Mouse (Mus musculus) MEL-GATA-1-ER (cell line): ENCODE data around the gene Cdyl.

ENCODE experiments used
- DNase-seq: peaks from one replicate; pipeline ENCODE4 v3.0.0-alpha.2; 2012; ENCODE audit warnings: low read depth; ENCODE audit errors: extremely low read depth

The Cdyl gene

DNA sequence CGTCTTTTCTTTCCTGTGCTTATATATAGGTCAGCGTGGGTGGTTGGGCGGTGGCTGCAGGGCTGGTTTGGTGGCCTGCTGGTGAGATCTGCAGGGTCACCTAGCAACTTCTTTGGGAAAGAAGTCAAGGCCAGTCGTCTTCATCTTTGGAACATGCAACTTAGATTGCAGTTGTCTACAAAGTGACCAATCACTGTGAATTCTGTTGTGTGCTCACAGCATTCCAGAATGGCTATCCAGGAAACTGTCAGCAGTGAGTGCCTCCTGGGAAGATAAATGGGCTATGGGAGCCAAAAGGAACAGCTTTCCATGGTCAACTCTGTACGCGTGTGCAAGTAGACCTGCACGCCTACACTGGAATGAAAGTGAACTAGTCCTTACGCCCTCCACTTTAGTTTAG, 26.6 kb downstream of the Cdyl start:
- no peak for DNase-seq

GRCm38 (mm10) chr13:35689560-35689959, 29.9 kb downstream of the Cdyl start:
- no peak for DNase-seq

GRCm38 (mm10) chr13:35717658-35718057, 58.0 kb downstream of the Cdyl start:
- DNase-seq = no peak

GRCm38 (mm10) chr13:35719581-35719980, 59.9 kb downstream of the Cdyl start:
- no peak for DNase-seq

DNA sequence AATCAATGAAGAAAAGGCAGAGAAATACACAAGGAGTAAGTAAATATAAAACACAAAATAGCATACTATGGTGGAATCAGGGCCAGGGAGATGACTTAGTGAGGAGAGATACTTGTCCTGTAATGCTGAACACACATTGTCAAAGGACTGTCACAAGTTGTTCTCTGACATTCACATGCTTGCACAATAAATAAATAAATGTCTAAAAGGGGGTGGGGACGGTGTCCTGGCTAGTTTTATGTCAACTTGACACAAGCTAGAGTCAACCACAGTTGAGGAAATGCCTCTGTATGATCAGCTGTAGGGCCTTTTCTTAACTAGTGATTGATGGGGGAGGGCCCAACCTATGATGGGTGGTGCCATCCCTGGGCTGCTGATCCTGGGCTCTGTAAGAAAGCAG, 63.4 kb downstream of the Cdyl start:
- no peak for DNase-seq

- no peak for DNase-seq
These were observed 66.4 kb downstream of the Cdyl start for GRCm38 (mm10) chr13:35726025-35726424.

DNA sequence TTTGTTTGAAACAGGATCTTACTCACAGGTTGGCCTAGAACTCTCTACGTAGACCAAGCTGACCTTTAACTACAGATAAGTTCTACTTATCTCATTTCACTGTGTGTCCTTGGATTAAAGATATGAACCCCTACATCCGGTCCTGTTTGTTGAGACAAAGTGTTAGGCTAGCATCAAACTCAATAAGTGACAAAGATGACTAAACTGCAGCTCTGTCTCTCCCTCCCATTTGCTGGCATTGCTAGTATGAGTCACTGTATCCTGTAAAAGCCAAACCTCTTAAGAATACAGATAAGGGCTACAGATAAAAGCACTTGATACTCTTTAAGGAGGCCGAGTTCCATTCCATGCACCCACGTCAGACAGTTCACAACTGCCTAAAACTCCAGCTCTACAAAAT, 72.5 kb downstream of the Cdyl start:
- no peak for DNase-seq

GRCm38 (mm10) chr13:35732891-35733596, 73.4 kb downstream of the Cdyl start:
- DNase-seq = no peak

GRCm38 (mm10) chr13:35737565-35737964, 77.9 kb downstream of the Cdyl start:
- no peak for DNase-seq

GRCm38 (mm10) chr13:35738210-35738609, 78.6 kb downstream of the Cdyl start:
- no peak for DNase-seq

- DNase-seq = no peak
These were observed 79.8 kb downstream of the Cdyl start for GRCm38 (mm10) chr13:35739473-35739872.

- no peak for DNase-seq
These were observed 80.8 kb downstream of the Cdyl start for GRCm38 (mm10) chr13:35740301-35741039.

GRCm38 (mm10) chr13:35741040-35741619, 81.5 kb downstream of the Cdyl start:
- peak; percentile 53 for DNase-seq

DNA sequence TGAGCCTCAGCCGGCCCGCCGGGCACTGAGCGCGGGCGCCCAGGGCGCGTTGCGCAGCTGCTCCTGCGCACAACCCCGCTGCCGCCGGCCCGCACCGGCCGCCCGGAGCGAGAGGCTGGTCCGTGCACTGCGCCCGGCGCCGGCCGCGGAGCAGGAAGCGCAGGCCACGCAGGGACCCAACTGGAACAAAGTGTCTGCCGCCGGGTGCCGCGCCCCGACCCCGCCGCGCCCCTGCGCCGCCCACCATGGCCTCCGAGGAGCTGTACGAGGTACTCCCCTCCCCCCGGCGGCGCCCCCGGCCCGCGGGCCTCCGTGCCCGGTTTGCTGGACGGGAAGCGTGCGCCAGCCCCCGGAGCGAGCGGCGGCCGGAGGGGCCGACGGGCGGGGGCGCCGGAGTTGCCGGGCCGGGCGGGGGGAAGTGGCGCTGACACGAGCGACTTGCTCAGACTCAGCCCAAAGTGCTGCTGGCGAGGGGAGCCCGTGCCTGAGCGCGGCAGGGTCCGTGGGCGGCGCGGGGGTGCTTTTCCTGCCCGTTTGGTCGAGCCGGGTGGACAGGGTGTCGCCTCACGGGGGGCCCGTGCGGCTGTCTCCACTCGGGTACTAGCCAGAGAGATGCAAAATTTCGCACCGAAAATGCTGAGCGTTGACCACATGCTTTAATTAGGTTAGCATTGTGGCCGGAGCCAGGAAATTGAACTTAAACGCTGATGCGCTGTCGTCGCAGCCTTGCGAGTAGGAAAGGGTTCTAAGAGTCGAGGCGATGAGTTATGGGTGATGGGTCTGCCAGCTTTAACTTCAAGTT, 82.2 kb downstream of the Cdyl start:
- no peak for DNase-seq

DNA sequence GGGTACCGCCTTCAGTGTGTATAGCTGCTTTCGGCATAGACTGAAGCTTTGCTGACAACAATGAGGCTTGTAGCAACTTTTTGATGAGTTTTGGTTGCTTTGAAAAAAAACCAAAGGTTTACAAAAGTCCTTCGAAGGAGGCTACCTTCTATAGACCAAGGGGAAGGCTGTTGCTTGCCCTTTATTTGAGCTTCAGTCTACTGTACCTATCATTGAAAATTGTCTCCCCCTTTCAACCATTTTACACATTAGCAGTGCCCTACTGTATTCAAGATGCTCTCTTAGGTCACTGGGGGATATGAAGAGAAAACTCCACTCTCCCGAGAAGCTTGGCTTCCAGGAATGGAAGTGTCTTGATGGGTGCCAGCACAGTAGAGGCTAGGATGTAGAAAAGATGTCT, 83.1 kb downstream of the Cdyl start:
- no peak for DNase-seq

DNA sequence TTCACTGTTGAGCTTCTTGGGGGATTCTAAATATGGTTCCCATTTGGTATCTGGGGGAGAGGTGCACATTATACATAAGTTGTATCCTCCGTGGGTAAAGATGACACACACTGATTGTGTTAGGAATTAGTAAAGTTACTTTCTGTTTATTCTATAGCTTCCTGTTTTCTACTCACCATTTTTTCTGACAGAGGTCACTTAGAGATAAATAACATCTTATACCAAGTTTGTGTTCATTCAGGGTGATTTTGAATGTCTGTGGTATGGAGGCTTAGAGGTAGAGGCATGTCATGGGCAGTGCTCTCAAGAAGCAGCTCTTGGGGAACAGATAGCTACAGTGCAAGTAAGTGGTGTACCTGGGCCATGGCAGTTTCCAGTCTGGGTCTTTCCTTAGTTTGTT, 83.6 kb downstream of the Cdyl start:
- no peak for DNase-seq

DNA sequence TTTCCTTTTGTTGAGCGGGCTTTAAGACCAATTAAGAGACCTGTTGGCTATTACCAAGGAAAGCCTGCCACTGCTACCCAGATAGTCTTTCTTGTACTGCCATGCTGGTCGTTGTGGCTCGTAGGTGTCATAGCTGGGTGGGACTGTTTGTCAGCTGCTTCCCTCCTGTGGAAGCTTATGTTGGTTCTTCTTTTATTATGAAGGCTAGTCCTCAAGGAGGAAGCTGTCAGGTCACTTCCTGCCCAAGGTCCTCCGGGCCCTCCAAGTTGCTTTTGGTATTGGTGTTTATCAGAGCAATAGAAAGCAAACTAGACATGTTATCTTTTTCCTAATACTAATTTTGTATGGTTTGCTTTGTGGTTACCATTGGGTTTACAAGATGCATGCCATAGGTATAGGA, 89.6 kb downstream of the Cdyl start:
- DNase-seq = no peak

GRCm38 (mm10) chr13:35749680-35750079, 90.0 kb downstream of the Cdyl start:
- DNase-seq = no peak

- no peak for DNase-seq
These were observed 92.4 kb downstream of the Cdyl start for GRCm38 (mm10) chr13:35752046-35752445.

GRCm38 (mm10) chr13:35755002-35755401, 95.4 kb downstream of the Cdyl start:
- no peak for DNase-seq

- no peak for DNase-seq
These were observed 96.1 kb downstream of the Cdyl start for GRCm38 (mm10) chr13:35755655-35756283.
